In the genomic region with DNA sequence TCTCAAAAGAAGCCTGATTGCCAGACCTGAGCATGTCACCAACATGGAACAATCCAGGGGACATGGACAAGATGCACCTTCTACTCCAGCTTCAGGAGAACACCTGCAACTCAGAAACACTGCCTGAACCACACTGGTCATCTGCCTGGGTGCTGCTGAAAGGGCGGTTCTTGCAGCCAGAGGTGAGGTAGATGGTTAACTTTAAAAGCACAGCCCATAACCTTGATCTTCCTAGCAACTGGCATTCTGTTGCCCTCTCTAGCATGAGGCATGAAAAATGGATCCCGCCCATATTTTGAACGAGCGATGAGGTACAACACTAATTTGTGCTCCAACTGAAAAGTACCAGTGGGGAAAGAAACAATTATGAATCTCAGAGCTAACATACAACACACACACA, we compare ENCODE assay signal across 8 mouse cellular contexts. TPM values are rescaled to one million over a fixed set of nuclear protein-coding genes. Genes with fewer than 3 reads are reported as not detected.
A peak's percentile ranks its signal among the peaks of the same experiment; 100 is the strongest.
DNase-seq lines count a peak whose midpoint lies in the region; ATAC-seq and TF ChIP-seq lines count a peak whose summit lies in the region.

No protein-coding gene starts in this region.

- no peak for TF ChIP-seq CTCF in E14TG2a.4 (conservative IDR thresholded peaks at IDR 0.05; ENCODE audit: low read length)
- no peak for TF ChIP-seq CTCF in hindbrain, postnatal 0 days (IDR thresholded peaks at IDR 0.05; ENCODE audit: low read depth)

- peak overlapping the region; percentile 58 for H3K4me2 ChIP-seq in hindbrain, postnatal 0 days (ENCODE audit: low read depth, low read length)
- no peak overlapping the region for H3K4me2 ChIP-seq in liver, embryonic 15.5 days

- H3K36me3 ChIP-seq in E14TG2a.4 (ENCODE audit: insufficient read depth, low read length), result peaks cover 73% of the 10 kb centered on the region
- H3K36me3 ChIP-seq in hindbrain, postnatal 0 days (ENCODE audit: insufficient read depth, low read length), result 0 out of 2 replicates have a peak, but pooled peaks cover 4% of the 10 kb centered on the region
- H3K36me3 ChIP-seq in liver, embryonic 15.5 days (replicated peaks), result peaks cover 86% of the 10 kb centered on the region

- 59% methylated on average over 4 of the region's 4 CpGs for WGBS in hindbrain, postnatal 0 days
- 82% methylated on average over 4 of the region's 4 CpGs for WGBS in liver, embryonic 15.5 days (ENCODE audit: insufficient replicate concordance)

- peak overlapping the region; percentile 41; the same call in 1 of the 2 replicates for H3K9ac ChIP-seq in hindbrain, postnatal 0 days (replicated peaks; ENCODE audit: low read length)
- H3K9ac ChIP-seq in liver, embryonic 15.5 days, result no peak overlapping the region

- no peaks in the 10 kb centered on the region for H3K27me3 ChIP-seq in E14TG2a.4 (ENCODE audit: insufficient read depth, low read length)
- no peaks in the 10 kb centered on the region for H3K27me3 ChIP-seq in hindbrain, postnatal 0 days (ENCODE audit: insufficient read depth, low read length)
- H3K27me3 ChIP-seq in liver, embryonic 15.5 days, result no peaks in the 10 kb centered on the region

- peak overlapping the region; percentile 93; the same call in 1 of the 2 replicates for H3K27ac ChIP-seq in hindbrain, postnatal 0 days
- H3K27ac ChIP-seq in liver, embryonic 15.5 days (replicated peaks), result 0 out of 2 replicates have a peak overlapping the region, but pooled peaks have one; percentile 6

- DNase-seq in cerebellum, adult 8-10 months, result peak; percentile 39
- no peak for DNase-seq in cerebellum, adult 11-12 months
- DNase-seq in hindbrain, postnatal 0 days (ENCODE audit: low spot score), result no peak
- no peak for DNase-seq in spleen, postnatal 4 days (ENCODE audit: low spot score in 2 of 2)
- DNase-seq in spleen, adult 12 weeks (ENCODE audit: low spot score), result no peak
- DNase-seq in embryo, embryonic 11 days, result no peak

- H3K9me3 ChIP-seq in E14TG2a.4 (ENCODE audit: low read length), result no peaks in the 10 kb centered on the region
- H3K9me3 ChIP-seq in hindbrain, postnatal 0 days (ENCODE audit: low read length), result no peaks in the 10 kb centered on the region
- no peaks in the 10 kb centered on the region for H3K9me3 ChIP-seq in liver, embryonic 15.5 days (replicated peaks)

- peak overlapping the region; percentile 35; the same call in 1 of the 2 replicates for H3K4me3 ChIP-seq in E14TG2a.4 (replicated peaks; ENCODE audit: low read length)
- peak overlapping the region; percentile 20; the same call in 1 of the 2 replicates for H3K4me3 ChIP-seq in hindbrain, postnatal 0 days (ENCODE audit: low read length)
- H3K4me3 ChIP-seq in liver, embryonic 15.5 days (replicated peaks), result no peak overlapping the region

- no peak for ATAC-seq in hindbrain, postnatal 0 days
- no peak for ATAC-seq in liver, embryonic 15.5 days (ENCODE audit: insufficient read depth)

- H3K4me1 ChIP-seq in E14TG2a.4 (replicated peaks; ENCODE audit: low read depth, low read length), result peaks cover 95% of the 10 kb centered on the region
- H3K4me1 ChIP-seq in hindbrain, postnatal 0 days (ENCODE audit: insufficient read depth, low read length), result peaks cover 78% of the 10 kb centered on the region
- H3K4me1 ChIP-seq in liver, embryonic 15.5 days (replicated peaks), result peaks cover 90% of the 10 kb centered on the region

RNA-seq across cellular contexts. Expression of gene Zmynd8, which starts 21.6 kb away (rescaled TPM):
- 46.6 and 46.8 TPM in 2 replicates for total RNA-seq in hindbrain, postnatal 0 days (2014; rRNA removed)
- polyA plus RNA-seq in hindbrain, postnatal 0 days (2015; fragmentation: Nextera tagmentation; extraction: Ambion mirVana), result 53.0 and 56.9 TPM in 2 replicates
- 19.1 and 24.6 TPM in 2 replicates for polyA plus RNA-seq in liver, embryonic 15.5 days (2015; fragmentation: Nextera tagmentation; extraction: Ambion mirVana)
